Mouse (Mus musculus) myocyte (in vitro differentiated cells): ENCODE measurements around the gene Lrrc4.

Source experiments
- MYOG ChIP-seq, 3 experiments: IDR thresholded peaks; one replicate each; pipeline ENCODE4 v1.6.1; 2011; ENCODE audit warnings: control low read depth in 2 of 3, low read depth in 2 of 3, mild to moderate bottlenecking in 2 of 3; ENCODE audit not compliant: insufficient read length in 2 of 3, control insufficient read depth in 1 of 3, insufficient read depth in 1 of 3
- POLR2A ChIP-seq: IDR thresholded peaks from one replicate; pipeline ENCODE4 v1.6.1; 2011; ENCODE audit warnings: low read depth, mild to moderate bottlenecking, control low read depth, moderate library complexity; ENCODE audit not compliant: insufficient read length
- POLR2AphosphoS2 ChIP-seq: IDR thresholded peaks from one replicate; pipeline ENCODE4 v1.6.1; 2011; ENCODE audit warnings: low read depth, control low read depth; ENCODE audit not compliant: insufficient read length

DNA sequence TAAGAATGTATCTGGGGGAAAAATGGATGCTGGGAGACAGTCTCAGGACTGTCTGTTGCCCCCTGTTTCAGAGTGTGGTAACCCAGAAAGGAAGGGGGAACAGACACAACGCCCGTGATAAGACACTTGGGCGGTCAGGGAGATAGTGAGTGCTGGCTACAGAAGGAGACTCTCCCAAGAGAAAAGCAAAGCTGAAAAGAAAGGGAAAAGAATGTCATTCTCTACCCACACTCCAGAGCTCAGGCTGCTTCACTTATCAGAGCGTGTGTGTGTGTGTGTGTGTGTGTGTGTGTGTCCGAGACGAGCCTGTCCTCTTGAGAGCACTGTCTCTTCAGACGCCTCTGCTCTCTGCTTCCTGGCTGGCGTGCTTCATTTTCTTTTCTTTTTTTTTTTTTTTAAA is 45.8 kb downstream of the Lrrc4 start:
- no peak for TF ChIP-seq MYOG (IDR thresholded peaks at IDR 0.05; ENCODE audit: control insufficient read depth in 1 of 3, insufficient read depth in 1 of 3, insufficient read length in 2 of 3, low read depth in 2 of 3)
- TF ChIP-seq POLR2A: no peak
- no peak for TF ChIP-seq POLR2AphosphoS2
